Mouse (Mus musculus) limb, embryonic 14.5 days (tissue): ENCODE data around the gene Osbp2. TPM values are rescaled to one million over a fixed set of nuclear protein-coding genes. Genes with fewer than 3 reads are reported as not detected.

Experiments
- ATAC-seq: fragments of 200-750 bp; cut with Nextera tagmentation; 2 replicates; pipeline ENCODE4 v1.8.0; 2017; ENCODE audit warnings: low read depth, moderate number of reproducible peaks, moderate TSS enrichment; ENCODE audit not compliant: low FRiP score
- DNase-seq: peaks from one replicate; pipeline ENCODE4 v3.0.0-alpha.2; 2015; ENCODE audit warnings: low spot score
- H3K27ac ChIP-seq: fragments of 300-500 bp; sonication (generic); replicated peaks from 2 replicates; pipeline ENCODE4 v1.5.1; 2014; ENCODE audit warnings: low read depth, mild to moderate bottlenecking, low read length, moderate library complexity, mixed read lengths
- H3K27me3 ChIP-seq: fragments of 300-500 bp; sonication (generic); 2 replicates; pipeline ENCODE4 v1.6.1; 2014; ENCODE audit warnings: low read length, mixed read lengths; ENCODE audit not compliant: control insufficient read depth, insufficient read depth
- H3K36me3 ChIP-seq: fragments of 300-500 bp; sonication (generic); 2 replicates; pipeline ENCODE4 v1.6.1; 2014; ENCODE audit warnings: mild to moderate bottlenecking, low read length, moderate library complexity, mixed read lengths; ENCODE audit not compliant: control insufficient read depth, insufficient read depth
- H3K4me1 ChIP-seq: fragments of 300-500 bp; sonication (generic); 2 replicates; pipeline ENCODE4 v1.6.1; 2014; ENCODE audit warnings: antibody characterized with exemption, low read length, mixed read lengths; ENCODE audit not compliant: control insufficient read depth, insufficient read depth
- H3K4me2 ChIP-seq: fragments of 300-500 bp; sonication (generic); replicated peaks from 2 replicates; pipeline ENCODE4 v1.6.1; 2014; ENCODE audit warnings: low read depth, mild to moderate bottlenecking, low read length, moderate library complexity; ENCODE audit not compliant: severe bottlenecking
- H3K4me3 ChIP-seq: fragments of 300-500 bp; sonication (generic); replicated peaks from 2 replicates; pipeline ENCODE4 v1.5.1; 2014; ENCODE audit warnings: low read length
- H3K9ac ChIP-seq: fragments of 300-500 bp; sonication (generic); 2 replicates; pipeline ENCODE4 v1.6.1; 2014; ENCODE audit warnings: mild to moderate bottlenecking, low read depth, low read length, moderate library complexity; ENCODE audit not compliant: severe bottlenecking
- H3K9me3 ChIP-seq: fragments of 300-500 bp; sonication (generic); 2 replicates; pipeline ENCODE4 v1.6.1; 2016; ENCODE audit warnings: low read length; ENCODE audit not compliant: control insufficient read depth
- POLR2A ChIP-seq: fragments of 200-500 bp; IDR thresholded peaks from 2 replicates; pipeline ENCODE4 v1.8.0; 2012; ENCODE audit warnings: inconsistent platforms, mild to moderate bottlenecking, moderate library complexity, borderline replicate concordance; ENCODE audit not compliant: insufficient read depth, insufficient read length; ENCODE audit errors: extremely low read depth
- WGBS: fragments of 180-500 bp; shearing (Covaris S2); extraction: QIAGEN DNeasy Blood & Tissue Kit; methylation state at CpG from one replicate; pipeline ENCODE4 v1.1.7; 2014; 5-methylcytosine and 5-hydroxymethylcytosine counted together
- polyA plus RNA-seq, 2 experiments: library from polyadenylated mRNA; depleted of rRNA in 1 of 2; stranded (reverse) in 1 of 2; unstranded in 1 of 2; fragments of >200 nt; fragmentation: Nextera tagmentation in 1 of 2; extraction: Ambion mirVana in 1 of 2; gene quantifications; 2 replicates each; pipeline versions ENCODE4 v1.2.1 to v1.2.3; 2012 to 2014

Osbp2 gene
- polyA plus RNA-seq, 2 experiments, result 0.77 to 1.5 TPM

- Histone ChIP-seq H3K9me3 (no peaks in the 10 kb centered on the region), H3K27me3 (no peaks in the 10 kb centered on the region), H3K4me3 (no peak overlapping the region), H3K9ac (no peak overlapping the region), H3K4me2 (no peak overlapping the region), H3K27ac (no peak overlapping the region), H3K4me1 (no peaks in the 10 kb centered on the region), H3K36me3 (no peaks in the 10 kb centered on the region)
- ATAC-seq, result no peak
- DNase-seq, result no peak
- 96% methylated on average over 2 of the region's 2 CpGs for WGBS
- no peak for TF ChIP-seq POLR2A
Observed at GRCm38 (mm10) chr11:3804639-3805038, 59.1 kb downstream of the Osbp2 start.

- WGBS, result 5% methylated on average over 1 of the region's 1 CpGs
- H3K4me1 ChIP-seq, result no peaks in the 10 kb centered on the region
Observed at GRCm38 (mm10) chr11:3802057-3802456, 61.6 kb downstream of the Osbp2 start.

DNA sequence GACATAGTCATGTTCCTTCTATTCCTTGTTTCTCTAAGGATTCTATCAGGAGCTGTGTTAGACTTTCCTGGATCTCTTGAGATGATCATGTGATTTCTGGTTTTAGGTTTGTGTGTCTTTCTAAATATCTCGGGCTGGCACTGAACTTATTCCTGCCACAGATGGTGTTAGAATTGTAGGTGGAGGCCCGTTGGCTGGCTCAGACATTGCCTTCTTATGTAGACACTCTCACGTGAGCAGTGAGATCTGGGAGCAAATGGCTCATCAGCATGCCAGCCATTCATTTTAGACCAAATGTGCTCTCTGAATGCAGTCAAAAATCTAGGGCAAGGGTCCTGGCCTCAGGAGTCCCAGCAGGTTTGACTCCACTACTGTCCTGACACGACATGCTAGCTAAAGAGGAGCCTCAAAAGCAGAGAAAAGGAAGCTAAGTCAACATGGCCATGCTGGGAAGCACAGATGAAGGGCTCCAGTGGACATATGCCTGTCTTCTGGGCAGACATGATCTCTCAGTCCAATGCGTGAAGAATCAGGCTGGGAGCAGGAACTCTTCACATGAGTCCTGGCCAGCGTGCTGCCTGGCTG, 66.0 kb downstream of the Osbp2 start:
- H3K4me2 ChIP-seq, result no peak overlapping the region
- DNase-seq (no peak), ATAC-seq (no peak)
- no peak overlapping the region for H3K4me3 ChIP-seq
- H3K4me1 ChIP-seq, result no peaks in the 10 kb centered on the region
- no peak for TF ChIP-seq POLR2A
- no peaks in the 10 kb centered on the region for H3K36me3 ChIP-seq
- H3K9ac ChIP-seq, result no peak overlapping the region
- 86% methylated on average over 6 of the region's 6 CpGs for WGBS
- H3K9me3 ChIP-seq, result no peaks in the 10 kb centered on the region
- H3K27ac ChIP-seq, result no peak overlapping the region
- no peaks in the 10 kb centered on the region for H3K27me3 ChIP-seq

More at GRCm38 (mm10) chr11:3802057-3802456, 61.6 kb downstream of the Osbp2 start:
- Histone ChIP-seq H3K4me3 (no peak overlapping the region), H3K4me2 (no peak overlapping the region), H3K9ac (no peak overlapping the region), H3K9me3 (no peaks in the 10 kb centered on the region), H3K27me3 (no peaks in the 10 kb centered on the region), H3K27ac (no peak overlapping the region), H3K36me3 (no peaks in the 10 kb centered on the region)
- DNase-seq, result no peak
- no peak for ATAC-seq
- no peak for TF ChIP-seq POLR2A

GRCm38 (mm10) chr11:3790736-3791135, 73.0 kb downstream of the Osbp2 start:
- Histone ChIP-seq H3K9me3 (no peaks in the 10 kb centered on the region), H3K27me3 (no peaks in the 10 kb centered on the region), H3K27ac (no peak overlapping the region), H3K4me1 (no peaks in the 10 kb centered on the region), H3K4me3 (no peak overlapping the region), H3K9ac (no peak overlapping the region), H3K4me2 (no peak overlapping the region), H3K36me3 (no peaks in the 10 kb centered on the region)
- ATAC-seq (no peak), DNase-seq (no peak)
- TF ChIP-seq POLR2A, result no peak

GRCm38 (mm10) chr11:3789919-3790318, 73.8 kb downstream of the Osbp2 start:
- ATAC-seq, result no peak
- 62% methylated on average over 3 of the region's 3 CpGs for WGBS
- Histone ChIP-seq H3K27ac (no peak overlapping the region), H3K9me3 (no peaks in the 10 kb centered on the region), H3K4me2 (no peak overlapping the region), H3K36me3 (no peaks in the 10 kb centered on the region), H3K27me3 (no peaks in the 10 kb centered on the region), H3K4me1 (no peaks in the 10 kb centered on the region), H3K9ac (no peak overlapping the region), H3K4me3 (no peak overlapping the region)
- TF ChIP-seq POLR2A, result no peak
- DNase-seq, result no peak

- Histone ChIP-seq H3K9ac (no peak overlapping the region), H3K27me3 (no peaks in the 10 kb centered on the region), H3K27ac (no peak overlapping the region), H3K4me2 (no peak overlapping the region), H3K4me1 (no peaks in the 10 kb centered on the region), H3K4me3 (no peak overlapping the region), H3K9me3 (no peaks in the 10 kb centered on the region), H3K36me3 (no peaks in the 10 kb centered on the region)
- ATAC-seq (no peak), DNase-seq (peak; percentile 79)
- TF ChIP-seq POLR2A, result no peak
- WGBS, result 26% methylated on average over 6 of the region's 6 CpGs
Observed at GRCm38 (mm10) chr11:3786564-3786963, 77.1 kb downstream of the Osbp2 start.
